ENCODE assay signal across 23 mouse cellular contexts in the genomic region with DNA sequence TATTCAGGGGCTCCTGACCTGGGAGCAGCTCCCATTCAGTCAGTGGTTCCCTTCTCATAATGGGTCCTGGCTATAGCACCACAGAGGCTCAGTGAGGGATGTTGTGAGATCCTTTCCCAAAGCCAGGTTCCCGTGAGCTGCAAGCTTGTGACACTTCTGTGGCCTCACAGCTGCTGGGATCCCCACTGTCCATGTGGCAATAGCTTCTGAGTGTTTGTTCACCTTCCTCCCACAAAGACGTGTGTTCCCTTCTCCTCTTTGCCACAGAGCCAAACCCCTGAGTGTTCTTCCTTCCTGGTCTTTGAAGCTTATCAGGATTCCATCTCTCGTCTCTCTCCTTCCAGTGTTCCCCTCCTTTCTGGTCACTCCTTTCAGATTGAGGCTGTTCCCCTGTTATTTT.
A peak's percentile ranks its signal among the peaks of the same experiment; 100 is the strongest.
DNase-seq lines count a peak whose midpoint lies in the region; ATAC-seq and TF ChIP-seq lines count a peak whose summit lies in the region.
"Had no signal": no experiment of that assay in that cellular context is flagged by ENCODE, and none has a peak within 500 bp of the region (broad histone marks: within the 10 kb centered on the region; RNA-seq: fewer than 3 reads in every experiment).

No protein-coding gene starts in this region.

- no peaks in the 10 kb centered on the region for H3K36me3 ChIP-seq in lung, postnatal 0 days (ENCODE audit: insufficient read depth, low read length)
- H3K36me3 ChIP-seq: heart, embryonic 10.5 days; heart, embryonic 13.5 days; hindbrain, embryonic 12.5 days; hindbrain, embryonic 15.5 days had no signal

- ATAC-seq in lung, postnatal 0 days: 0 out of 2 replicates have a peak, but pooled peaks have one; percentile 11
- peak; percentile 59 for ATAC-seq in common myeloid progenitor, adult 5-6 weeks (replicated peaks; ENCODE audit: low read depth, poor library complexity, severe bottlenecking)
- peak; percentile 70 for ATAC-seq in megakaryocyte, adult 5-6 weeks (ENCODE audit: poor library complexity, severe bottlenecking)
- no peak for ATAC-seq in erythroblast, adult 5-6 weeks (replicated peaks; ENCODE audit: low FRiP score, poor library complexity, severe bottlenecking)
- ATAC-seq: CD4-positive, CD25-positive, alpha-beta regulatory T cell, adult 4 months; forebrain, embryonic 14.5 days; forebrain, postnatal 0 days had no signal

- H3K27me3 ChIP-seq in lung, postnatal 0 days (replicated peaks; ENCODE audit: insufficient read depth, low read length): no peaks in the 10 kb centered on the region
- H3K27me3 ChIP-seq: heart, embryonic 13.5 days; hindbrain, embryonic 12.5 days; hindbrain, embryonic 15.5 days had no signal

- no peak for TF ChIP-seq EP300 in lung, postnatal 0 days (IDR thresholded peaks at IDR 0.05)

- TF ChIP-seq POLR2A in bone marrow, adult 2 months (IDR thresholded peaks at IDR 0.05; ENCODE audit: borderline replicate concordance, control insufficient read depth, low read depth, low read length): no peak

- TF ChIP-seq CTCF in lung, postnatal 0 days (IDR thresholded peaks at IDR 0.05): no peak
- TF ChIP-seq CTCF in bone marrow, adult 2 months (IDR thresholded peaks at IDR 0.05; ENCODE audit: control insufficient read depth, insufficient read depth, low read length): no peak

- DNase-seq in lung, postnatal 0 days (ENCODE audit: low spot score): no peak
- DNase-seq in lung, postnatal 10 days: no peak
- DNase-seq in right cerebral cortex, postnatal 14 days: no peak
- DNase-seq: adrenal gland, adult 2 months; adrenal gland, postnatal 14 days; cerebellum, adult 11-12 months; cerebellum, adult 8-10 months; cerebellum, postnatal 10 days; cerebellum, postnatal 36 days; forebrain, postnatal 0 days; heart, postnatal 4 days had no signal

- no peak overlapping the region for H3K4me3 ChIP-seq in lung, postnatal 0 days (ENCODE audit: low read depth, low read length)
- no peak overlapping the region for H3K4me3 ChIP-seq in bone marrow, adult 2 months (replicated peaks; ENCODE audit: control insufficient read depth, low read depth, low read length)
- H3K4me3 ChIP-seq: gastrocnemius, adult 2 months; heart, adult 2 months; heart, embryonic 10.5 days; heart, embryonic 13.5 days; hindbrain, embryonic 12.5 days; hindbrain, embryonic 15.5 days had no signal

- no peak overlapping the region for H3K27ac ChIP-seq in lung, postnatal 0 days (ENCODE audit: low read length)
- H3K27ac ChIP-seq in bone marrow, adult 2 months (ENCODE audit: control insufficient read depth, insufficient read depth, low read depth, low read length, poor library complexity): peak overlapping the region; percentile 9; the same call in 1 of the 2 replicates
- H3K27ac ChIP-seq: gastrocnemius, adult 2 months; heart, adult 2 months; heart, embryonic 10.5 days; heart, embryonic 13.5 days; hindbrain, embryonic 12.5 days; hindbrain, embryonic 15.5 days had no signal

- no peaks in the 10 kb centered on the region for H3K4me1 ChIP-seq in lung, postnatal 0 days (ENCODE audit: insufficient read depth, low read depth, low read length)
- peaks cover 4% of the 10 kb centered on the region for H3K4me1 ChIP-seq in bone marrow, adult 2 months (ENCODE audit: control insufficient read depth, insufficient read depth, low read length)
- H3K4me1 ChIP-seq: hindbrain, embryonic 12.5 days; hindbrain, embryonic 15.5 days had no signal

- no peak overlapping the region for H3K4me2 ChIP-seq in lung, postnatal 0 days (replicated peaks; ENCODE audit: low read depth, low read length)
- H3K4me2 ChIP-seq: heart, embryonic 13.5 days; hindbrain, embryonic 12.5 days; hindbrain, embryonic 15.5 days had no signal

- WGBS in lung, postnatal 0 days: 14% methylated on average over 3 of the region's 3 CpGs
- WGBS in bone marrow, adult 2 months: 15% methylated on average over 3 of the region's 3 CpGs

- no peaks in the 10 kb centered on the region for H3K9me3 ChIP-seq in lung, postnatal 0 days (ENCODE audit: low read length)
- H3K9me3 ChIP-seq: heart, embryonic 10.5 days; heart, embryonic 13.5 days; hindbrain, embryonic 12.5 days; hindbrain, embryonic 15.5 days had no signal

- H3K9ac ChIP-seq in lung, postnatal 0 days (replicated peaks; ENCODE audit: low read depth): no peak overlapping the region
- H3K9ac ChIP-seq: forebrain, postnatal 0 days; heart, embryonic 13.5 days; hindbrain, embryonic 12.5 days; hindbrain, embryonic 15.5 days had no signal
